Mouse (Mus musculus) E14TG2a.4 (cell line): ENCODE results near the gene Mars.
"Not testable (repeated sequence)": the region's sequence is repeated elsewhere in the genome, so short reads cannot be mapped to it uniquely, and the experiment has no call there.

Experiments
- H3K27me3 ChIP-seq: 2 replicates; pipeline ENCODE4 v1.6.1; 2014; ENCODE audit warnings: low read length, control low read depth; ENCODE audit not compliant: insufficient read depth
- H3K36me3 ChIP-seq: 2 replicates; pipeline ENCODE4 v1.6.1; 2014; ENCODE audit warnings: low read length, control low read depth; ENCODE audit not compliant: insufficient read depth
- H3K4me1 ChIP-seq: replicated peaks from 2 replicates; pipeline ENCODE4 v1.6.1; 2014; ENCODE audit warnings: low read depth, low read length, control low read depth
- H3K4me3 ChIP-seq: replicated peaks from 2 replicates; pipeline ENCODE4 v1.5.1; 2014; ENCODE audit warnings: mild to moderate bottlenecking, low read length
- H3K9me3 ChIP-seq: 2 replicates; pipeline ENCODE4 v1.6.1; 2014; ENCODE audit warnings: low read length, control low read depth
- CTCF ChIP-seq: conservative IDR thresholded peaks from 2 replicates; pipeline ENCODE4 v1.5.1; 2014; ENCODE audit warnings: low read length
- NANOG ChIP-seq: IDR thresholded peaks from 2 replicates; pipeline ENCODE4 v1.6.1; 2014; ENCODE audit warnings: borderline replicate concordance, low read length, mixed read lengths
- POU5F1 ChIP-seq: IDR thresholded peaks from 2 replicates; pipeline ENCODE4 v1.6.1; 2014; ENCODE audit warnings: low read length, borderline replicate concordance

Gene Mars

DNA sequence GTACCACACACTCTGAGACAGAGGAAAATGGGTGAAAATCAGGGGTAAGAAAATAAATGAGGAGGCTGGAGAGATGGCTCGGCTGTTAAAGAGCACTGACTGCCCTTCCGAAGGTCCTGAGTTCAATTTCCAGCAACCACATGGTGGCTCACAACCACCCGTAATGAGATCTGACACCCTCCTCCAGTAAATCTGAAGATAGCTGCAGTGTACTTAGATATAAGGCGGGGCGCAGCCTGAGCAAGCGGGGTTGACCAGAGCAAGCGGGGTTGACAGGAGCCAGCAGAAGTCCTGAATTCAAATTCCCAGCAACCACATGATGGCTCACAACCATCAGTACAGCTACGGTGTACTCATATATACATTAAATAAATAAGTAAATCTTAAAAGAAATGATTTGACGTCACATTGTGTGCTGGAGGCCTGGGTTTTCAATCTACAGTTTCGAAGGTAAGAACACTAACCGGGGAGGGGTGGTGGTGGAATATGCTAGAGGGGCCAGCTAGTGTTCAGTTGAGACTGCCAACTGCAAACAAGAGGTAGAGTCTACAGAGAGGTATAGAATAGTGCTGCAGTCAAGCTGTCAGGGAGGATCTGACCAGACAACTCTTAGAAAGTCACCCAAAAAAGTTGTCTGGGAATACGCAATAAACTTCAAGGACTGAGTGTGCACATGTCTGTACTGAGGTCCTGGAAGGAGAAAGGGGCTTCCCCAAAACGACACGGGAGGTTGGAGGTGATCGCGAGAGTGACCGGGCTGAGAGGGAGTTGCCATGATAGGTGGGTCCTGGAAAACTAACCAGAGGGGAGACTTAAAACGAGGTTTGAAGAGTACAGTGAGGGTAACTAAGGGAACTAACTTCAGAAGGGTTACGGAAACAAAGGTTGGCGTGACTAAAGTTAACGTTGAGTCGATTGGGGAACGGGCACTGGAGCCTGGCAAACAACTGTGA is 787 bp downstream of the Mars start:
- peaks cover 38% of the 10 kb centered on the region for H3K4me1 ChIP-seq
- peak overlapping the region; percentile 89 for H3K4me3 ChIP-seq
- no peak for TF ChIP-seq POU5F1
- TF ChIP-seq NANOG = no peak
- no peak for TF ChIP-seq CTCF
- no peaks in the 10 kb centered on the region for H3K27me3 ChIP-seq
- peaks cover 46% of the 10 kb centered on the region for H3K36me3 ChIP-seq
- H3K9me3 ChIP-seq = no peaks in the 10 kb centered on the region

DNA sequence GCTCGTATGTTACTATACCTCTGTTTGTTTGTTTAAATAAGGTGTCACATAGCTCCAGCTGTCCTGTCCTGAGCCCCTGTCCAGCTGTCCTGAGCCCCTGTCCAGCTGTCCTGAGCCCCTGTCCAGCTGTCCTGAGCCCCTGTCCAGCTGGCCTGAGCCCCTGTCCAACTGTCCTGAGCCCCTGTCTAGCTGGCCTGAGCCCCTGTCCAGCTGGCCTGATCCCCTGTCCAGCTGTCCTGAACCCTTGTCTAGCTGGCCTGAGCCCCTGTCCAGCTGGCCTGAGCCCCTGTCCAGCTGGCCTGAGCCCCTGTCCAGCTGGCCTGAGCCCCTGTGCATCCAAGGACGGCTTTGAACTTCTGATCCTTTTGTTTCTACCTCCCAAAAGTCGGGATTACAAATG is 2.4 kb downstream of the Mars start:
- H3K9me3 ChIP-seq, H3K4me3 ChIP-seq, H3K27me3 ChIP-seq: not testable (repeated sequence)
- peaks cover 63% of the 10 kb centered on the region for H3K36me3 ChIP-seq
- H3K4me1 ChIP-seq = peaks cover 54% of the 10 kb centered on the region

DNA sequence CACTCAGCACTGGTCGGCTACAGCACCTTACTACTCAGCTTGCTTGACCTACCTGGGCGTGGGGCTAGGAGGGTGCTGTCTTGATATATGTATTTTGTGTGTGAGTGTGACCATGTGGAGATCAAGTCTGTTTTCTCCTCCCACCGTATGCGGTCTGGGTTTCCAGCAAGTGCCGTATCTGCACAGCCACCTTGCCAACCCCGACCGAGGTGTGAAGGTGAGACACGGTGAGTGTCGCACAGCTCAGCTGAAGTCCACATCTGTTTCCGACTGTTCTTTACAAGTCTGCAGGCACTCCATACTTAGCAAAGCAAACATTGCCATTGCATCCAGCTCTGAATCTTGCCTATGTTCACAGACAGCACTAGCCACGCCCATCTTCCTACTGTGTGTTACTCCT is 8.4 kb downstream of the Mars start:
- peaks cover 100% of the 10 kb centered on the region for H3K36me3 ChIP-seq
- H3K9me3 ChIP-seq = no peaks in the 10 kb centered on the region
- TF ChIP-seq POU5F1 (no peak), NANOG (no peak), CTCF (no peak)
- H3K4me1 ChIP-seq = peaks cover 38% of the 10 kb centered on the region
- H3K27me3 ChIP-seq = no peaks in the 10 kb centered on the region
- no peak overlapping the region for H3K4me3 ChIP-seq

DNA sequence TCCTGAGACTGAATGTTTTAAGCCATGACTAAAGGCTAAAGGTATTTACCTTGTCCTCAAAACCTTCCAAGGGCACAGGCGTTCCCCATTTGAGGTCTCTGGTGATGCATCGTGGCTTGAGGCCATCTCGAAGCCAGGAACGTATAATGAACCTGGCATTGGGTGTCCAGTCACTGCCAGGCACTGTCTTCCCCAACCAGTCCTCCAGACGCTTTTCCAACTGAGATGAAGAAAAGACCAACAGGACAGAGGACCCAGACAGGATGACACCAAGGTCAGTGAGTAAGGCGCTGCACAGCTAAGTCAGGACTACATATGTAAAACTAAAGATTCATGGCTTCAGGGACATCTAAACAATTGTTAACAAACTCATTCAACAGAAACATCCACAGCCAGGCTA is 11.2 kb downstream of the Mars start:
- peaks cover 99% of the 10 kb centered on the region for H3K36me3 ChIP-seq
- H3K9me3 ChIP-seq = no peaks in the 10 kb centered on the region
- H3K4me1 ChIP-seq = peaks cover 49% of the 10 kb centered on the region
- H3K27me3 ChIP-seq = no peaks in the 10 kb centered on the region
- TF ChIP-seq NANOG = no peak
- no peak for TF ChIP-seq POU5F1
- no peak for TF ChIP-seq CTCF
- H3K4me3 ChIP-seq = no peak overlapping the region

DNA sequence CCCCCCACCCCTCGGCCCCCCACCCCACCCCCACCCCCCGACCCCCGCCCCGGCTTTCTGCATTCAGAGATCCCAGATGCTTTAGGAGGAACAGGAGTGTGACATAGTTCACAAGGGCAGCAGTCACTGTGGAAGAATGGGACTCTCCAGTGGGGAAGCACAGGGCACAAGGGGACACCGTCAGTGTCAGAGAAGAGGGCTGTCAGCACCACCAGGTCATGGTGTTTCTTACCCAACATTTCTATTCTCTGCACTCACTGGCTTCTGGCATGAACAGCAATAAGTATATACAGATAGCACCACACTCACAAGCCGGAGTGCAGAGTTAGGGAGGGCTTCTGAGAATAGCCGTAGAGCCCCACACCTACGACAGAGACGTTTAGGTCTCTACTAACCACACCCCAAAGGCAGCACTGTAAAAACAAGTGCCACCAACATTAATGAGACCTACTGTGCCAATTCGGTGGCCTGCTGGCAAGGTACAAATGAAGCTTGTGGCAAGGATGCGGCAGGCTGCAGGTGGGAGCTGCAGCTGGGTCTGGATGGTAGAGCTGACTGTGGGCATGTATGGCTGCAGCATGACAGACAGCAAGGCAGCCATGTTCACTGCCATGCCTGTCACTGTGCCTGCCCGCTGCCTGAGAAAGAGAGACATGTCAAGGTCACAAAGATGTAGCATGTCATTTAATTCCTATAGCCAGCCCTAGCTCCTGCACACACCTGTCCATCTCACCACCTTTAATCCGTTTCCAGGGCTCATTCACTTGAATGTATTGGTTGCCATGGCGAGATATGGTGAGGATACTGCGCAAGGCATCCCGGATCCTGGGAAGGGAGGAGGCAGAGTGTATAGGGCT is 14.3 kb downstream of the Mars start:
- Histone ChIP-seq H3K4me3 (no peak overlapping the region), H3K9me3 (no peaks in the 10 kb centered on the region), H3K4me1 (peaks cover 43% of the 10 kb centered on the region), H3K27me3 (no peaks in the 10 kb centered on the region), H3K36me3 (peaks cover 99% of the 10 kb centered on the region)
- TF ChIP-seq CTCF = no peak
- TF ChIP-seq NANOG = no peak

DNA sequence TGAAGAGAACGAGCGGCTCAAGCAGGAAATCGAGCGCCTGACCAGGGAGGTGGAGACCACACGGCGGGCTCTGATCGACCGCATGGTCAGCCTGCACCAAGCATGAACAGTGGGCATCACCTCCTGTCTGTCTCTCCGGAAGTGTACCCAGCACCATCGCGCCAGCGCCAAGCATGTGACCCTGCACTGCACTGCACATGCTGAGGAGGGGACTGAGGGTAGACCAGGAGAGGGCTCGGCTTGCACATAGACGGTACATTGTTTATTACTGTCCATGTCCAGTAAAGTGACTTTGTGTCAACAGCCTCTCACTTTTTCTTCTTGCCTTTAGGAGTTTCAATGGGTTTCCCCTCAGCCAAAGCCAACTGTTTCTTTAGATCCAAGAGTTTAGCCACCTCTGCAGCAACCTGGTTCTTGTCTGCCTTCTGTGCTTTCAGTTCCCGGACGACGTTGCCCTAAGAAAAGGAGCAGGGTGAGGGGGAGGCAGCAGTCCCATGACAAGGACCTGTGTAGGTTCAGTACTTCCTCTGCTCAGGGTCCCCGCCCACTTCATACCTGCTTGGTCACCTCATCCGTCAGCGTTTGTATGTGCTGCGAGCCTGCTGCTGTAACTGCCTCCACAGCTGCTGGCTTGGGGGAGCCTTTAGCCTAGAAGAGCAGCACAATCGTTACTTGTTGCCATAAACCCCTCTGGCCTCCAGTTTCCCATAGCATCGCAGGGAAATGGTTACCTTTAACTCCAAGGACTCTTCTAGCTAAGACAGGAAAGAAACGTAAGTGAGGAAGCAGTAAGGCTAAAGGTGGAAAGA is 15.4 kb downstream of the Mars start:
- no peak overlapping the region for H3K4me3 ChIP-seq
- H3K36me3 ChIP-seq = peaks cover 94% of the 10 kb centered on the region
- TF ChIP-seq CTCF (no peak), POU5F1 (no peak), NANOG (no peak)
- no peaks in the 10 kb centered on the region for H3K9me3 ChIP-seq
- H3K27me3 ChIP-seq = no peaks in the 10 kb centered on the region
- H3K4me1 ChIP-seq = peaks cover 54% of the 10 kb centered on the region

DNA sequence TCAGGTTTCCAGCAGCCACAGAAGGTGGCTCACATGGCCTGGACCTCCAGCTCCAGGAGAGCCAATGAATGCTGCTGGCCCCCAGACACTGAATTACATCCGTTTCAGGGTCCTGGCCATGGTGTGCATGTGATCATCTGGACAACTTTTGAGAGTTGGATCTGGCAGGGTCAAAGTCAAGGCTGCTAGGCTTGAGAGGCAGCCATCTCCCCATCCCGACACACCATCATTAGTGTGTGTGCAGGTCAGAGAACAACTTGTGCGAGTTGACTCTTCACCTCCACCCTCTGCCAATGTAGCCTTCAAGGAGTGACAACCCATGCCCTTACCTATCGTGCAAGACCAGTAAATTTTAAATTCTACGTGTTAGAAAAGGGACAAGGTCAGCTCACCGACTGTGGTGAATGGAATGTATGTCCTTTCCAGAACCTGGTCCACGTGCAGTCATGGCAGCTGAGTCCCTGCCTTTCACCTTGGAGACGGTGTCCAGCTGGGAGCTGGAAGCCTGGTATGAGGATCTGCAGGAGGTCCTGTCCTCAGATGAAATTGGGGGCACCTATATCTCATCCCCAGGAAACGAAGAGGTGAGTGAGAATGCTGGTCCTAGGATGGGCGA is 16.6 kb downstream of the Mars start:
- peaks cover 82% of the 10 kb centered on the region for H3K36me3 ChIP-seq
- H3K9me3 ChIP-seq = no peaks in the 10 kb centered on the region

DNA sequence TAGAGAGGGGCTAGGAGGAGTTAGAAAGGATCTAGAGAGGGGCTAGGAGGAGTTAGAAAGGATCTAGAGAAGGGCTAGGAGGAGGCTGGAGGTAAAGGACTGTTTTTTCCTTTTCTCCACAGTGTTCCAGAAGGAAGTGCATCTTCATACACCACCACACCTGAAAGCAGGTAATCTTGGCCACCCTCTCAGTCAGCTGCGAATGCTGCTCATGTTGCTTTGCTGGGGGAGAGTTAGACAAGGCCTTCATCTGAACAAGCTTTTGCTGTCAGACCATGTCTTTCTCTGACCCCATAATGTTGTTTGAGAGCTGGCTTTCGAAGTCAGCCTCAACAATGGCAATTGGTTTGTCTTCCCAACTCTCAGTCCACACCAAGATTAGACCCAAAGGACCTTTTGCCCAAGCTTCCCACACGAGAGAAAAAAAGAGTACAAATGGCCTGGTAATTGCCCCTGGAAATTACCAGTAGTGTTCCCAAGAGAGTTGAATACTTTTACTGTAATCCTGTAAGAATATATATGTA is 17.9 kb downstream of the Mars start:
- H3K4me1 ChIP-seq = peaks cover 64% of the 10 kb centered on the region
- H3K9me3 ChIP-seq = no peaks in the 10 kb centered on the region
- H3K4me3 ChIP-seq = no peak overlapping the region
- no peaks in the 10 kb centered on the region for H3K27me3 ChIP-seq
- TF ChIP-seq POU5F1 (no peak), NANOG (no peak), CTCF (no peak)
- peaks cover 69% of the 10 kb centered on the region for H3K36me3 ChIP-seq

More for the DNA sequence above, 16.6 kb downstream of the Mars start:
- H3K4me3 ChIP-seq = no peak overlapping the region
- H3K27me3 ChIP-seq = no peaks in the 10 kb centered on the region
- TF ChIP-seq NANOG (no peak), CTCF (no peak), POU5F1 (no peak)
- H3K4me1 ChIP-seq = peaks cover 61% of the 10 kb centered on the region
